Mouse (Mus musculus) bone marrow macrophage, adult 2 months (primary cell): ENCODE data around the gene Psg16. TPM values are rescaled to one million over a fixed set of nuclear protein-coding genes. Genes with fewer than 3 reads are reported as not detected.
A peak's percentile ranks its signal among the peaks of the same experiment; 100 is the strongest.

Experiments used
- H3K27ac ChIP-seq: 2 replicates; pipeline ENCODE4 v1.5.1; 2012; ENCODE audit warnings: low read depth, low read length; ENCODE audit not compliant: insufficient read depth
- H3K4me1 ChIP-seq: 2 replicates; pipeline ENCODE4 v1.6.1; 2012; ENCODE audit warnings: low read length; ENCODE audit not compliant: control insufficient read depth, insufficient read depth
- H3K4me3 ChIP-seq: 2 replicates; pipeline ENCODE4 v1.5.1; 2012; ENCODE audit warnings: mild to moderate bottlenecking, low read length, moderate library complexity; ENCODE audit not compliant: insufficient read depth
- CTCF ChIP-seq: IDR thresholded peaks from 2 replicates; pipeline ENCODE4 v1.5.1; 2012; ENCODE audit warnings: low read depth, mild to moderate bottlenecking, low read length, moderate library complexity
- POLR2A ChIP-seq: IDR thresholded peaks from 2 replicates; pipeline ENCODE4 v1.6.1; 2012; ENCODE audit warnings: mild to moderate bottlenecking, low read depth, low read length, borderline replicate concordance
- polyA plus RNA-seq: library from polyadenylated mRNA; stranded (reverse); fragments of >200 nt; gene quantifications from 2 replicates; pipeline ENCODE4 v1.2.4, GENCODE M21; 2012; ENCODE audit not compliant: missing spikeins, insufficient read depth, insufficient read length

Gene Psg16
- polyA plus RNA-seq, 1 experiment: 0.12 TPM

DNA sequence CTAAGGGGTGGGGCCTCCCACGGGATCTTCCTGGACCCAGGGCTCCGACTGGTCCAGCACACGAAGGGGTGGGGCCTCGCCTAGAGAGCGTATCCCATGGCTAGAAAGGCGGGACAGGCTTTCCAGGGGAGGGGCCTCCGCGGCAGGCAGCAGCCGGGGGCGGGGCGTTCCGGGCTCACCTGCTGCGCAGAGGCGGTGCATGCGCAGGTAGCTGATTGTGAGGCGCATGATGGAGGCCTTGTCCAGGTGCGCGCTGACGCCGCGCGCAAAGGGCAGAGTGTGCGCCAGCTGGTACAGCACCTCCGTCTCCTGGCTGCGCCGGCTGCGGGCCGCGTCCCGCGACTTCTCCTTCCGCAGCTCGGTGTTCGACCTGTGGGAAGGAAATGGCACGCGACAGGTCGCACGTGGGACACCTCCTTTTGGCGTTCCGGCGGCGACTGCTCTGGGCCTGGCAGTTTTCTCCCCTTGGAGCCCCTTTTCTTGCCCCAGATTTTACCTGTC, 17.7 kb upstream of the Psg16 start:
- Histone ChIP-seq H3K27ac (no peak overlapping the region), H3K4me3 (peak overlapping the region; percentile 83), H3K4me1 (peaks cover 30% of the 10 kb centered on the region)
- TF ChIP-seq CTCF: no peak
- TF ChIP-seq POLR2A: no peak

DNA sequence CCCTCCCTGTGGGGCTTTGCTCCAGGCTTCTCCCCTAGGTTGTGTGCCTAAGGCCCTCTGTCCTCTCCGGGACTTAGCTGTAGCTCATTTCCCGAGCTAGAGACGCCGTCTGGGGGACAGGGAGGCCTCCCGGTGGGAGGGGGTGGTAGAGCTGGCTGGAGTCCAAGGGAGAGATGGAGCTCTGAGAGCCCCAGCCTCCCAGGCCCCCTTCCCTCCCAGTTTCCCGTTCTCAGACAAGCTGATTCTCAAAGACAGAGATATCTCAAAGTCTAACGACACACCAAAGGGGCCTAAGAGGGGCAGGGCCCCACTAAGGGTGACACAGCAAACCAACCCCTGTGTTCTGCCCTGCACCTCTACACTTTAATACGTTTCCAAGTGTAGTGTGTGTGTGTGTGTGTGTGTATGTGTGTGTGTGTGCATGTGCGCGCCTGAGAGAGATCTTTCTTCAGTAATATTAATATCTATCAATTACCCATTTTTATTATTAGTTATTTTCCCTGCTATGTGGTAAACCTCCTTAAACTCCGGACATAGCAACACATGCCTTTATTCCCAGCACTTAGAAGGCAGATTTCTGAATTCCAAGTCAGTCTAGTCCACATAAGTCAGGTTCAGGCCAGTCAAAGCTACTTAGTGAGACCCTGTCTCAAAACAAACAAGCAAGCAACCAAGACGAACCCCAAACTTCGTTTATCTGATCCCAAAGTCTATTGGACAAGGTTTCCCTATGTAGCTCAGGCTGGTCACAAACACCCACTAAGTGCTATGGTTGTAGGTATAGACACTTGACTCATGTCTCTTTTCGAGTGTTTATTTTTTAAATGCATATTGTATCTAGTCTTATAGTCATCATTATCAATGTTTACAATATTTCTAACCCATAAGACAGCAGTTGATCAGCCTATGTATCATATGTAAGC, 17.0 kb upstream of the Psg16 start:
- H3K4me3 ChIP-seq: peak overlapping the region; percentile 83
- TF ChIP-seq POLR2A (no peak), CTCF (no peak)
- no peak overlapping the region for H3K27ac ChIP-seq
- H3K4me1 ChIP-seq: peaks cover 30% of the 10 kb centered on the region

DNA sequence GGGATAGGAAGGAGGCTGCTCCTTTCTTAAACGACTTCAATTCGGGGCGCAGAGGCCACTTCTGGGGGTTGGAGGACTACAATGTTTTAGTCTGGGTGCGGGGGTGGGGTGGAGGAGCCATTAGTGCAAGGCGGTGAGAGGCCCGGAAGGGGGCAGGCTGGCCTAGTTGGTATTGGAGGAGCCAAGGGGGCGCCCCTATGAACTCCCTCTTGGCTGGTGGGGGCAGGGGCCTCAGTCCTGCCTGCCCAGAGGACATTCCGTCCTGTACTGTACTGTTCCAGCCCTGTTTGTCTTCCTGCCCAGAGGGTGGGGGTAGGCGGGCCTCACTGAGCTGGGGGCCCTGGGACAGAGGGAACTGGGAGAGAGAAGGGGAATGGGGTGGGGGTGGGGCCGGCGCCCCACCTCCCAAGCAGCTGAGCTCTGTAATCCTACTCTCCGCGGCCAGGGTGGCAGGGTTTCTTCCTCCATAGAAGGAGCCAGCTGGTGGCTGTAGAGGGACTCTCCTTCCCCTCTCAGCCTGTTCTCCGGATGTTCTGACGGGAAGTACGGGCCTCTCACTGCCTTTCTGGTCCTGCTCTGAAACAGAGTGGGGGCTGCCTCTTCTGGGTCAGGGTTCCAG, 15.7 kb upstream of the Psg16 start:
- peak overlapping the region; percentile 36; the same call in 1 of the 2 replicates for H3K4me3 ChIP-seq
- no peak for TF ChIP-seq POLR2A
- TF ChIP-seq CTCF: no peak

DNA sequence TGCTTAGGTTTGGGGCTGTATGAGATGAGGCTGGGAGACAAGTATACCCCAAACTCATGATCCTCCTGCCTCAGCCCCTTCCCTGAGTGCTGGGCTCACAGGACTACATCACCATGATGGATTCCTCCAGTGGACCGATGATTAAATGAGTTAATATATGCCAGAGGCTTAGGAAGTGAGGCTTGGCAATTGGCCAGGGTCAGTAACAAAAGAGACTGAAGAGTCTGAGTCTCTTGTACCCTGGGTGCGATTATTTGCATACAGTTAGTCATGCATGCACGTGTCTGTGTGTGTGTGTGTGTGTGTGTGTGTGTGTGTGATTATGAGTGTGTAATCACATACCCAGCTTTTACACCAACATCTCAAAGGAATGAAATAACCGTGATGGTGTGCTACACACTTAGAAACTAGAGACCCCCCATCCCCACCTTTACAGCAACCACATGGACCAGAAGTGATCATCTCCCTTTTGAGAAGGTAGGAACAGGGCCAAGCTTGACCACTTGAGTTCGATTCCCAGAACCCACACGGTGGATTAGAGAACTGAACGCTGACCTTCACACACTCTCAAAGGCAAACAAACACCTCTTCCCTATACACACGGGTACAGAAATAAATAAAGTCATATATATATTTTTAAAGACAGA, 14.9 kb upstream of the Psg16 start:
- H3K4me1 ChIP-seq: peaks cover 38% of the 10 kb centered on the region
- H3K4me3 ChIP-seq: peak overlapping the region; percentile 36; the same call in 1 of the 2 replicates
- TF ChIP-seq POLR2A (no peak), CTCF (no peak; the same call in 1 of the 2 replicates)
- H3K27ac ChIP-seq: peak overlapping the region; percentile 99

More for the DNA sequence above, 15.7 kb upstream of the Psg16 start:
- Histone ChIP-seq H3K27ac (peak overlapping the region; percentile 99), H3K4me1 (peaks cover 37% of the 10 kb centered on the region)

DNA sequence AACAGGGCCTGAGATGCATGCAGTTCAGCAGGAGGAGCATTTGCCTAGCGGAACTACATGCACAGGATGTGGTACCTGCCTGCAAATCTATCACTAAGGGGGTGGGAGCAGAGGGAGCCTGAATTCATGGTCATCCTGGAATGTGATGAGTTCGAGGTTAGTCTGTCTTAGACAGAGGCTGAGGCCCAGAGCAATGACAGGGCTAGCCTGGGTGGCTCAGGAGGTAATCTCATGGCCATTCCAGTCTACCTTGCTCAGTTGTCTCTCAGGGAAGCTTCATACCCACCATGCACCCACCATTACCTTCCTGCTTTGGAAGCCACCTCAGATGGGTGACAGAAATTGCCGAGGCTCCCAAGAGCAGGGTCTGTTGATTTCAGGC, 14.4 kb upstream of the Psg16 start:
- Histone ChIP-seq H3K4me3 (no peak overlapping the region), H3K27ac (peak overlapping the region; percentile 99), H3K4me1 (peaks cover 38% of the 10 kb centered on the region)
- TF ChIP-seq CTCF: no peak
- no peak for TF ChIP-seq POLR2A

DNA sequence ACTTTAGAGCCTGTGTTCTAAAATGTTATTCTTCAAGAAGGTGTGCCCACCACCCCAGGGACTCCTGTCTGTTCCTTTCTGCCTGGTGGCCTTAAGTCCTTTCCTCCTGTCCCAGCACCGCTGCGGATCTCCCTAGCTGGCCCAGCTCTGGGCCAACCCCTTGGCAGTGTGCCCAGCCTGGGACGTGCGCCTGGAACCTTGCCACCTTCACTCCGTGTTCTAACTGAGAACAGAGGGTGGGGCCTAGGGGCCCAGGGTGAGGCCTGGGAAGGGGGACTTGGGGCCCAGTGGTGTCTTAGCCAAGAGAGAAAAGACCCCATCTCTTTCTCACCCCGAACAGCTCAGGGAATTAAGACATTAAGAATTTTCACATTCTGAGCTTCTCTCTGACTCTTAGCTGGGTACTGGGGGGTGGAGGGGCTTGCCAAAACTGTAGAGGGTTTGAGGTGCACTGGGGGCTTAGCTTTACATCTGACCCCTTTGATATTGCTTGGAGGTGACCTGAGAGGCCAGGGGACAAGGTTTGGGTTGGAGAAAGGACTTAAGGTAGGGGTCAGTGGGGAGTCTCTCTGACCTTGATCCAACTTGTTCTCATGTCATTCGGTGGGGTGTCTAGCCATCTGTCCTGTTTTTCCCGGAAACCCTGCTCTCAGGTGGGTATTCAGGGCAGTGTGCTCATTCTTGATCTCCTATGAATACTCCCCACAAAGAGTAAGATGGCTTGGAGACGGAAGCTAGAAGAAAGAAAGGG, 13.6 kb upstream of the Psg16 start:
- peak overlapping the region; percentile 2; the same call in 1 of the 2 replicates for H3K27ac ChIP-seq
- TF ChIP-seq POLR2A (no peak), CTCF (no peak)
- H3K4me3 ChIP-seq: no peak overlapping the region
- peaks cover 38% of the 10 kb centered on the region for H3K4me1 ChIP-seq

DNA sequence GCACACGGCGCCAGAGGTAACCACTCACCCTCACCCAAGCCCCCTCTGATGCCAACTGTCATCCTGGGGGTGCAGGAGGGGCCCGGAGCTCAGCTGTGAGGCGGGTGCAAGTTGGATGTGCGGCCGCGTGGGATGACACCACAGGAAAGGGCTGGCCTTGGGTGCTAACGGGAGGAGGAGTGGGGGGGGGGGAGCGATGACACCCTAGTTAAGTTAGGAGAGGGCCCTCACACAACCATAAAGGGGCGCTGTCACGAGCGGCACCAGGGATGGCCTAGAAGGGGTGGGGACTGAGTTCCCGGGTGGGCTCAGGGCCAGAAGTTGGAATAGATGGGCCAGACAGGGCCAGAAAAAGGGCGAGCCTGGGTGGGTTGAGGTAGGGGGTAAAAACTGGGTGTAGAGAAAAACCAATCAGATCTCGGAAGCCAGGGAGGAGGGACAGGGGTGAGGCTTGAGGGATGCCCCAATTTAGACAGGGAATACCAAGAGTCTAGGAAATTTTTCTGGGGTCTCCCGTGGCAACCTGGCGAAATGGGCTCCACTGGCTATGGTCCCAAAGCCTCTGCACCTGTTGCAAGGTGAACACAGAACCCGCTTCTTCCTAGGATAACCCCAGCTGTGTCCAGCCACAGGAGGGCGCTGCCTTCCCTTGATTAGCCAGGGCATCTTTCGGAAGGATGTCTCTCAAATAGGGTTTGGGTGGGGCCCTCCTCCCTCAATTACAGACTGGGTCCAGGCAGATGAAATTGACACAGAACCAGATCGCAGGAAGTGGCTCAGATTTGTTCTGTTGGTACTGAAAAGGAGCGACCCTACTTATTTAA, 12.8 kb upstream of the Psg16 start:
- no peak overlapping the region for H3K4me3 ChIP-seq

DNA sequence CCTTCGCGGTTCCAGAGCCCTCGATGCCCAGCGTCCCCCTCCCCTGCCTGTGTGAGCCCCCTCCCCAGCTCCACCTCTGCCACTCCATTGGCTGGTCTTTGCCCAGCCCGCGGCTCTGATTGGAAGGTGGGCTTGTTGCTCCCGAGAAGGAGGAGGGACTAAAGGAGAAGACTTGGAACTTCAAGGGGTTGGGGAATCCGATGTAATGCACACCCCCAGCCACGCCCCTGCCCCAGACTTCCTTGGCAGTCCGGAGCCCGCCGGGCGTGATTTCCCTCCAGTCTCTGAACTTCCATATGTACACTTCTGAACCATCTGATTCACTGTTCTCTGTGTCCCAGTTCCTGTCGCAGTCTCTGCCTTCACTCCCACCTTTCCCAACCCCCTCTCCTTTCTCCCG, 11.5 kb upstream of the Psg16 start, which contains the start of gene Hif3a:
Hif3a (minus strand) TSS at position 39 of the 400 bp plus-strand sequence.
- H3K4me3 ChIP-seq: no peak within 1 kb of the TSS
- H3K27ac ChIP-seq: no peak within 1 kb of the TSS
- TF ChIP-seq POLR2A (no peak), CTCF (no peak)
- H3K4me1 ChIP-seq: peaks cover 32% of the 10 kb centered on the region

More for the DNA sequence above, 12.8 kb upstream of the Psg16 start:
- TF ChIP-seq POLR2A (no peak), CTCF (peak; percentile 39; the same call in 1 of the 2 replicates)
- Histone ChIP-seq H3K27ac (no peak overlapping the region), H3K4me1 (peaks cover 36% of the 10 kb centered on the region)
